Mouse (Mus musculus) brain, adult 10 weeks (tissue): Measurements from ENCODE around the gene Bbs9. TPM values are rescaled to one million over a fixed set of nuclear protein-coding genes. Genes with fewer than 3 reads are reported as not detected.

Experiments used
- polyA plus RNA-seq: library from polyadenylated mRNA; stranded (reverse); fragments of 350-450 nt; fragmentation: Illumina TruSeq; extraction: RNeasy Lipid Tissue Mini Kit (QIAGEN cat#74804); gene quantifications from one replicate; pipeline ENCODE4 v1.2.3, GENCODE M21; 2015; ENCODE audit warnings: low read depth, low replicate concordance

Gene Bbs9
- 14.4 TPM for polyA plus RNA-seq

DNA sequence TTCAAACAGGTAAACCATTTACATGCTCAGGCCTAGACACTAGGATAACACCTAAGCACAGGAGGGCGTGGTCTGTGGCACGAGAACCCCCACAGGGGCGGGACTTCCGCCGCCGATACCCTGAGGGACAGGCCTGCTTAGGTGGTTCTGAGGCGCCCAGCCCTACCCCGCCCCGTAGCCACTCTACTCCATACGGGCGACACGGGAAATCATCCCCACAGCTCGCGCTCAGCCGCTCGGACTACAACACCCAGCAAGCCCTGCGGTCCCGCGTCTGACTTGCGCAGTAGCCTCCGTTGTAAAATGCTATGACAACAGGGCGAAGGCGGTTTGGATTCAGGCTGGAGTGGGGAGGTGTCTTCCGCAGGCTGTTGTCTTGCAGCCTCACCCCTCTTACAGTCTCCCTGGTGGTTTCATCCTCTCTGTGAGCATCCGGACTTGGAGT, at the start of gene Bbs9:
Gene Bbs9, plus strand, starts transcription at position 292 of the 445 bp plus-strand sequence.

GRCm38 (mm10) chr9:22453990-22454389, 21.5 kb upstream of the Bbs9 start, which contains the start of gene Gm17545:
Gene Gm17545, plus strand, starts transcription at chr9:22454290.

DNA sequence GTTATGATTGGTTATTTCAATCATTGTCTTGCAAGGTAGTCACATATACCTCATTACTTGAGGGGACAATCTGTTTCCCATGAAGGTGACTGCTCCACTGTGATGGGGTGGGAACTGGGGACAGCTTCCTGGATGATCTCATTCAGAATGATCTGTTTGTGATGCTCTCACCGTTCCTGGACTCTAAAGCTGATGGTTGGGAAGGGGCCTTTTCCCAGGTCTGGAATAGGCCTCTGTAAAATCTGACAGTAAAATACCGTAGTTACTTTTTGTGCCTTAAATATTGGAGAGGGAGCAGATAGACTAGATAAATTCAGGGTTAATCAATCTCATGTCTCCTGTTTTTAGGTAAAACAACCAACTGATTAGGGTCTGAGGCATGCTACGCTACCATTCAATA, 5.9 kb upstream of the Bbs9 start, which contains the start of gene Rp9:
Gene Rp9, minus strand, starts transcription at position 101 of the 400 bp plus-strand sequence.

Other genes with a start within 250 kb of the Bbs9 start
- 2.5 TPM for gene Zfp599, start 215.8 kb upstream of the Bbs9 start, polyA plus RNA-seq
- gene Zfp810, start 168.1 kb upstream of the Bbs9 start, polyA plus RNA-seq: 17.0 TPM
- gene Anln, start 86.5 kb upstream of the Bbs9 start, polyA plus RNA-seq: 34.6 TPM
- gene 9530077C05Rik, start 64.2 kb upstream of the Bbs9 start, polyA plus RNA-seq: 10.0 TPM
- not detected for gene Gm17545, start 21.4 kb upstream of the Bbs9 start, polyA plus RNA-seq
- gene Rp9, start 6.0 kb upstream of the Bbs9 start, polyA plus RNA-seq: 44.9 TPM